Mouse (Mus musculus) embryonic fibroblast, embryonic 13.5 days (primary cell): ENCODE measurements around the gene Cdh13.

Experiments used
- CTCF ChIP-seq: IDR thresholded peaks from 2 replicates; pipeline ENCODE4 v1.5.1; 2011; ENCODE audit warnings: mild to moderate bottlenecking, control low read depth, low read length, moderate library complexity, borderline replicate concordance; ENCODE audit not compliant: insufficient read depth
- POLR2A ChIP-seq: IDR thresholded peaks from 2 replicates; pipeline ENCODE4 v1.6.1; 2011; ENCODE audit warnings: low read depth, mild to moderate bottlenecking, control low read depth, low read length, moderate library complexity

DNA sequence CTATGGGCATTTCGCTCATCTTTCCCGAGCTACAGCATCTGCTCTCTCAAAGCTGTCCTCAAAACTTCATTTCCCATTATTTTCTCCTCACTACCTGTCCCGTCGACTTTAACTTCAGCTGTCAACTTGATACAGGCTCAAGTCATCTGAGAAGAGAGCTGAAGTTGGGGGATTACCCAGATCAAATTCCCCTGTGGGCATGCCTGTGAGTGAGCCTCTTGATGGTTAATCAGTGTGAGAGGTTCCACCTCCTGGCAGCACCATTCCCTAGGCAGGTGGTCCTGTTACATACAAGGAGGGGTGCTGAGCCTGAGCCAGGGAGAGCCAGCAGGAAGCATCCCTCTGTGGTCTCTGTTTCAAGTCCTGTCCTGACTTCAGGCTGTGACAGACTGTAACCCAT is 519.6 kb downstream of the Cdh13 start:
- TF ChIP-seq POLR2A, result no peak
- no peak for TF ChIP-seq CTCF
